Mouse (Mus musculus) midbrain, postnatal 0 days (tissue): ENCODE results near the gene Ttc7b. TPM values are rescaled to one million over a fixed set of nuclear protein-coding genes. Genes with fewer than 3 reads are reported as not detected.

Experiments used
- ATAC-seq: fragments of 200-750 bp; cut with Nextera tagmentation; 2 replicates; pipeline ENCODE4 v1.8.0; 2017; ENCODE audit warnings: moderate number of reproducible peaks, mild to moderate bottlenecking, moderate TSS enrichment, moderate library complexity; ENCODE audit not compliant: low FRiP score
- DNase-seq: peaks from one replicate; pipeline ENCODE4 v3.0.0-alpha.2; 2015; ENCODE audit warnings: low spot score
- H3K27ac ChIP-seq: fragments of 300-500 bp; sonication (generic); 2 replicates; pipeline ENCODE4 v1.5.1; 2014; ENCODE audit warnings: low read depth, mild to moderate bottlenecking, low read length, mixed read lengths
- H3K27me3 ChIP-seq: fragments of 300-500 bp; sonication (generic); 2 replicates; pipeline ENCODE4 v1.6.1; 2014; ENCODE audit warnings: low read length, control low read depth, mixed read lengths; ENCODE audit not compliant: insufficient read depth
- H3K36me3 ChIP-seq: fragments of 300-500 bp; sonication (generic); 2 replicates; pipeline ENCODE4 v1.6.1; 2014; ENCODE audit warnings: low read length, control low read depth, mixed read lengths; ENCODE audit not compliant: insufficient read depth
- H3K4me1 ChIP-seq: fragments of 300-500 bp; sonication (generic); 2 replicates; pipeline ENCODE4 v1.6.1; 2014; ENCODE audit warnings: mild to moderate bottlenecking, control low read depth, antibody characterized with exemption, low read length, mixed read lengths; ENCODE audit not compliant: insufficient read depth
- H3K4me2 ChIP-seq: fragments of 300-500 bp; sonication (generic); 2 replicates; pipeline ENCODE4 v1.6.1; 2014; ENCODE audit warnings: low read depth, mild to moderate bottlenecking, low read length, mixed read lengths; ENCODE audit not compliant: poor library complexity, severe bottlenecking
- H3K4me3 ChIP-seq: fragments of 300-500 bp; sonication (generic); 2 replicates; pipeline ENCODE4 v1.5.1; 2014; ENCODE audit warnings: low read depth, mild to moderate bottlenecking, low read length, moderate library complexity
- H3K9ac ChIP-seq: fragments of 300-500 bp; sonication (generic); replicated peaks from 2 replicates; pipeline ENCODE4 v1.6.1; 2014; ENCODE audit warnings: mild to moderate bottlenecking, low read length, moderate library complexity, mixed read lengths; ENCODE audit not compliant: poor library complexity, severe bottlenecking
- H3K9me3 ChIP-seq: fragments of 300-500 bp; sonication (generic); 2 replicates; pipeline ENCODE4 v1.6.1; 2016; ENCODE audit warnings: low read length, control low read depth
- CTCF ChIP-seq: IDR thresholded peaks from 2 replicates; pipeline ENCODE4 v1.5.1; 2016; ENCODE audit warnings: antibody characterized with exemption, mild to moderate bottlenecking
- WGBS: fragments of 180-500 bp; shearing (Covaris S2); extraction: QIAGEN DNeasy Blood & Tissue Kit; methylation state at CpG from one replicate; pipeline ENCODE4 v1.1.7; 2014; 5-methylcytosine and 5-hydroxymethylcytosine counted together
- polyA plus RNA-seq: library from polyadenylated mRNA; unstranded; fragments of >200 nt; fragmentation: Nextera tagmentation; extraction: Ambion mirVana; gene quantifications from 2 replicates; pipeline ENCODE4 v1.2.1, GENCODE M21; 2015
- total RNA-seq: library from RNA; depleted of rRNA; stranded (reverse); fragments of >200 nt; gene quantifications from 2 replicates; pipeline ENCODE4 v1.2.3, GENCODE M21; 2014

The Ttc7b gene
- total and polyA plus RNA-seq, 2 experiments from 2014 or later, result 8.7 to 38.9 TPM

GRCm38 (mm10) chr12:100479270-100479869 is 41.3 kb downstream of the Ttc7b start:
- H3K9me3 ChIP-seq, result no peaks in the 10 kb centered on the region
- DNase-seq (no peak), ATAC-seq (no peak)
- 75% methylated on average over 10 of the region's 10 CpGs for WGBS
- H3K4me1 ChIP-seq, result no peaks in the 10 kb centered on the region
- peaks cover 10% of the 10 kb centered on the region; the same call in 1 of the 2 replicates for H3K36me3 ChIP-seq
- H3K9ac ChIP-seq, result no peak overlapping the region
- no peaks in the 10 kb centered on the region for H3K27me3 ChIP-seq
- H3K4me3 ChIP-seq, result no peak overlapping the region
- no peak overlapping the region for H3K27ac ChIP-seq
- TF ChIP-seq CTCF, result no peak
- H3K4me2 ChIP-seq, result no peak overlapping the region

- no peak for DNase-seq
Observed at GRCm38 (mm10) chr12:100478615-100479014, 42.0 kb downstream of the Ttc7b start.

GRCm38 (mm10) chr12:100478151-100478550 is 42.5 kb downstream of the Ttc7b start:
- Histone ChIP-seq H3K36me3 (peaks cover 10% of the 10 kb centered on the region; the same call in 1 of the 2 replicates), H3K27me3 (no peaks in the 10 kb centered on the region), H3K4me1 (no peaks in the 10 kb centered on the region), H3K9ac (no peak overlapping the region), H3K4me2 (no peak overlapping the region), H3K27ac (no peak overlapping the region), H3K9me3 (no peaks in the 10 kb centered on the region), H3K4me3 (no peak overlapping the region)
- ATAC-seq (no peak), DNase-seq (no peak)
- TF ChIP-seq CTCF, result no peak
- WGBS, result 95% methylated on average over 6 of the region's 6 CpGs

More at GRCm38 (mm10) chr12:100478615-100479014, 42.0 kb downstream of the Ttc7b start:
- H3K4me2 ChIP-seq, result no peak overlapping the region
- H3K4me3 ChIP-seq, result no peak overlapping the region
- H3K9ac ChIP-seq, result no peak overlapping the region
- no peaks in the 10 kb centered on the region for H3K4me1 ChIP-seq
- TF ChIP-seq CTCF, result no peak
- no peaks in the 10 kb centered on the region for H3K27me3 ChIP-seq
- ATAC-seq, result no peak
- H3K27ac ChIP-seq, result no peak overlapping the region
- peaks cover 10% of the 10 kb centered on the region; the same call in 1 of the 2 replicates for H3K36me3 ChIP-seq
- H3K9me3 ChIP-seq, result no peaks in the 10 kb centered on the region
- 84% methylated on average over 6 of the region's 6 CpGs for WGBS

- WGBS, result 80% methylated on average over 6 of the region's 6 CpGs
- no peak for TF ChIP-seq CTCF
- Histone ChIP-seq H3K4me3 (no peak overlapping the region), H3K36me3 (peaks cover 9% of the 10 kb centered on the region; the same call in 1 of the 2 replicates), H3K27ac (no peak overlapping the region), H3K27me3 (no peaks in the 10 kb centered on the region), H3K4me1 (no peaks in the 10 kb centered on the region), H3K9me3 (no peaks in the 10 kb centered on the region), H3K4me2 (no peak overlapping the region), H3K9ac (no peak overlapping the region)
- DNase-seq (no peak), ATAC-seq (no peak)
Observed at GRCm38 (mm10) chr12:100477474-100477873, 43.2 kb downstream of the Ttc7b start.

- DNase-seq (no peak), ATAC-seq (no peak)
- no peaks in the 10 kb centered on the region for H3K4me1 ChIP-seq
- no peak overlapping the region for H3K9ac ChIP-seq
- H3K36me3 ChIP-seq, result no peaks in the 10 kb centered on the region; the same call in 1 of the 2 replicates
- no peak for TF ChIP-seq CTCF
- no peak overlapping the region for H3K4me3 ChIP-seq
- no peak overlapping the region for H3K27ac ChIP-seq
- no peaks in the 10 kb centered on the region for H3K27me3 ChIP-seq
- no peaks in the 10 kb centered on the region for H3K9me3 ChIP-seq
- H3K4me2 ChIP-seq, result no peak overlapping the region
Observed at GRCm38 (mm10) chr12:100476351-100476750, 44.3 kb downstream of the Ttc7b start.

GRCm38 (mm10) chr12:100475489-100475888 is 45.1 kb downstream of the Ttc7b start:
- ATAC-seq (no peak), DNase-seq (no peak)
- no peak for TF ChIP-seq CTCF
- no peak overlapping the region for H3K4me3 ChIP-seq
- no peaks in the 10 kb centered on the region for H3K9me3 ChIP-seq
- no peaks in the 10 kb centered on the region for H3K36me3 ChIP-seq
- H3K27me3 ChIP-seq, result no peaks in the 10 kb centered on the region
- no peak overlapping the region for H3K9ac ChIP-seq
- H3K4me2 ChIP-seq, result no peak overlapping the region
- WGBS, result 84% methylated on average over 3 of the region's 3 CpGs
- no peaks in the 10 kb centered on the region for H3K4me1 ChIP-seq
- H3K27ac ChIP-seq, result no peak overlapping the region
